Mouse (Mus musculus) midbrain, postnatal 0 days (tissue): ENCODE results near the gene Mrpl49. TPM values are rescaled to one million over a fixed set of nuclear protein-coding genes. Genes with fewer than 3 reads are reported as not detected.

Experiments used
- ATAC-seq: fragments of 200-750 bp; cut with Nextera tagmentation; 2 replicates; pipeline ENCODE4 v1.8.0; 2017; ENCODE audit warnings: moderate number of reproducible peaks, mild to moderate bottlenecking, moderate TSS enrichment, moderate library complexity; ENCODE audit not compliant: low FRiP score
- DNase-seq: peaks from one replicate; pipeline ENCODE4 v3.0.0-alpha.2; 2015; ENCODE audit warnings: low spot score
- H3K27ac ChIP-seq: fragments of 300-500 bp; sonication (generic); 2 replicates; pipeline ENCODE4 v1.5.1; 2014; ENCODE audit warnings: low read depth, mild to moderate bottlenecking, low read length, mixed read lengths
- H3K27me3 ChIP-seq: fragments of 300-500 bp; sonication (generic); 2 replicates; pipeline ENCODE4 v1.6.1; 2014; ENCODE audit warnings: low read length, control low read depth, mixed read lengths; ENCODE audit not compliant: insufficient read depth
- H3K36me3 ChIP-seq: fragments of 300-500 bp; sonication (generic); 2 replicates; pipeline ENCODE4 v1.6.1; 2014; ENCODE audit warnings: low read length, control low read depth, mixed read lengths; ENCODE audit not compliant: insufficient read depth
- H3K4me1 ChIP-seq: fragments of 300-500 bp; sonication (generic); 2 replicates; pipeline ENCODE4 v1.6.1; 2014; ENCODE audit warnings: mild to moderate bottlenecking, control low read depth, antibody characterized with exemption, low read length, mixed read lengths; ENCODE audit not compliant: insufficient read depth
- H3K4me2 ChIP-seq: fragments of 300-500 bp; sonication (generic); 2 replicates; pipeline ENCODE4 v1.6.1; 2014; ENCODE audit warnings: low read depth, mild to moderate bottlenecking, low read length, mixed read lengths; ENCODE audit not compliant: poor library complexity, severe bottlenecking
- H3K4me3 ChIP-seq: fragments of 300-500 bp; sonication (generic); 2 replicates; pipeline ENCODE4 v1.5.1; 2014; ENCODE audit warnings: low read depth, mild to moderate bottlenecking, low read length, moderate library complexity
- H3K9ac ChIP-seq: fragments of 300-500 bp; sonication (generic); replicated peaks from 2 replicates; pipeline ENCODE4 v1.6.1; 2014; ENCODE audit warnings: mild to moderate bottlenecking, low read length, moderate library complexity, mixed read lengths; ENCODE audit not compliant: poor library complexity, severe bottlenecking
- H3K9me3 ChIP-seq: fragments of 300-500 bp; sonication (generic); 2 replicates; pipeline ENCODE4 v1.6.1; 2016; ENCODE audit warnings: low read length, control low read depth
- CTCF ChIP-seq: IDR thresholded peaks from 2 replicates; pipeline ENCODE4 v1.5.1; 2016; ENCODE audit warnings: antibody characterized with exemption, mild to moderate bottlenecking
- WGBS: fragments of 180-500 bp; shearing (Covaris S2); extraction: QIAGEN DNeasy Blood & Tissue Kit; methylation state at CpG from one replicate; pipeline ENCODE4 v1.1.7; 2014; 5-methylcytosine and 5-hydroxymethylcytosine counted together
- polyA plus RNA-seq: library from polyadenylated mRNA; unstranded; fragments of >200 nt; fragmentation: Nextera tagmentation; extraction: Ambion mirVana; gene quantifications from 2 replicates; pipeline ENCODE4 v1.2.1, GENCODE M21; 2015
- total RNA-seq: library from RNA; depleted of rRNA; stranded (reverse); fragments of >200 nt; gene quantifications from 2 replicates; pipeline ENCODE4 v1.2.3, GENCODE M21; 2014

Mrpl49 gene
- total and polyA plus RNA-seq, 2 experiments from 2014 or later: 34.7 to 50.0 TPM

GRCm38 (mm10) chr19:6061641-6062302 is 4.2 kb upstream of the Mrpl49 start:
- peaks cover 18% of the 10 kb centered on the region for H3K4me1 ChIP-seq
- no peaks in the 10 kb centered on the region for H3K27me3 ChIP-seq
- WGBS: 1% methylated on average over 44 of the region's 44 CpGs
- DNase-seq: peak; percentile 49
- peak overlapping the region; percentile 89 for H3K4me3 ChIP-seq
- no peaks in the 10 kb centered on the region for H3K9me3 ChIP-seq
- peak overlapping the region; percentile 93 for H3K9ac ChIP-seq
- TF ChIP-seq CTCF: no peak
- no peak for ATAC-seq
- H3K27ac ChIP-seq: peak overlapping the region; percentile 92
- peak overlapping the region; percentile 98 for H3K4me2 ChIP-seq
- no peaks in the 10 kb centered on the region for H3K36me3 ChIP-seq

- ATAC-seq: peak; percentile 79
- under 1% methylated on average over 58 of the region's 58 CpGs for WGBS
- peak; percentile 41 for TF ChIP-seq CTCF
- Histone ChIP-seq H3K36me3 (no peaks in the 10 kb centered on the region), H3K4me1 (peaks cover 14% of the 10 kb centered on the region), H3K27ac (peak within 1 kb of the TSS; percentile 92), H3K9me3 (no peaks in the 10 kb centered on the region), H3K9ac (peak within 1 kb of the TSS; percentile 93), H3K27me3 (no peaks in the 10 kb centered on the region), H3K4me3 (peak within 1 kb of the TSS; percentile 89), H3K4me2 (peak within 1 kb of the TSS; percentile 98)
- DNase-seq: peak; percentile 96
Measured at GRCm38 (mm10) chr19:6061021-6061533, 3.5 kb upstream of the Mrpl49 start, which contains the start of gene Znhit2. TSS of gene Znhit2 (plus strand) at chr19:6061192.

GRCm38 (mm10) chr19:6058966-6059365 is 1.4 kb upstream of the Mrpl49 start:
- Histone ChIP-seq H3K36me3 (peaks cover 3% of the 10 kb centered on the region), H3K4me2 (peak overlapping the region; percentile 85), H3K27ac (no peak overlapping the region), H3K4me3 (peak overlapping the region; percentile 53; the same call in 1 of the 2 replicates), H3K9me3 (no peaks in the 10 kb centered on the region), H3K9ac (no peak overlapping the region), H3K4me1 (peaks cover 13% of the 10 kb centered on the region), H3K27me3 (no peaks in the 10 kb centered on the region)
- 82% methylated on average over 5 of the region's 5 CpGs for WGBS
- no peak for DNase-seq
- no peak for TF ChIP-seq CTCF
- no peak for ATAC-seq

- Histone ChIP-seq H3K4me3 (peak overlapping the region; percentile 53), H3K27ac (no peak overlapping the region), H3K36me3 (peaks cover 7% of the 10 kb centered on the region), H3K4me1 (peaks cover 13% of the 10 kb centered on the region), H3K9ac (peak overlapping the region; percentile 85), H3K9me3 (no peaks in the 10 kb centered on the region), H3K27me3 (no peaks in the 10 kb centered on the region), H3K4me2 (peak overlapping the region; percentile 85)
- no peak for ATAC-seq
- no peak for DNase-seq
- no peak for TF ChIP-seq CTCF
- 37% methylated on average over 5 of the region's 5 CpGs for WGBS
Measured at GRCm38 (mm10) chr19:6058513-6058912, 928 bp upstream of the Mrpl49 start.

- ATAC-seq (no peak), DNase-seq (no peak)
- Histone ChIP-seq H3K36me3 (peaks cover 24% of the 10 kb centered on the region), H3K27ac (no peak overlapping the region), H3K9ac (peak overlapping the region; percentile 78), H3K9me3 (no peaks in the 10 kb centered on the region), H3K4me1 (peaks cover 6% of the 10 kb centered on the region; the same call in 1 of the 2 replicates), H3K4me3 (peak overlapping the region; percentile 53), H3K27me3 (no peaks in the 10 kb centered on the region), H3K4me2 (peak overlapping the region; percentile 74)
- WGBS: 57% methylated on average over 4 of the region's 4 CpGs
- no peak for TF ChIP-seq CTCF
Measured at GRCm38 (mm10) chr19:6056696-6057095, 889 bp downstream of the Mrpl49 start.

GRCm38 (mm10) chr19:6054296-6054695 is 3.3 kb downstream of the Mrpl49 start:
- Histone ChIP-seq H3K36me3 (peaks cover 48% of the 10 kb centered on the region), H3K9me3 (no peaks in the 10 kb centered on the region), H3K4me1 (peaks cover 6% of the 10 kb centered on the region; the same call in 1 of the 2 replicates), H3K27ac (no peak overlapping the region), H3K27me3 (no peaks in the 10 kb centered on the region), H3K9ac (no peak overlapping the region), H3K4me2 (no peak overlapping the region), H3K4me3 (no peak overlapping the region)
- DNase-seq (no peak), ATAC-seq (no peak)
- no peak for TF ChIP-seq CTCF
- WGBS: 86% methylated on average over 5 of the region's 5 CpGs
